Comparison of ENCODE assay signal across 8 mouse cellular contexts in the genomic region with DNA sequence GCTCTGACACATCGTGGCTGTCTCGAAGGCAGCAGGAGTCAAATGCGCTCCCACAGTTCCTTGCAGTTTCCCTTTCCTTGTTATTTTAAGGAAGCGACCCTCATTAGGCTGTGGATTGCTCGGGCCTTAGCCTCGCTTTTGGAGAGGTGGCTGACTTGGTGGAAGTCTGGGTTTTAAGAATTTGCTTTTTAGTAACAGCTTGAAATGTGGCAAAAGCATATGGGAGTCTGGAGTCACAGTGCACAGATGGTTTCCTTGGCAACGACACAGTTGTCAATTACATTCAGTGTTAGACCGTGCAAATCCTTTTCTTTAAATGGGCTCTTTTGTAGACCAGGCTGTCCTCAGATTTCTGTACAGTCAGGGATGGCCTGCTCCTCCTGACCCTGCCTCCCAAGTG. TPM values are rescaled to one million over a fixed set of nuclear protein-coding genes. Genes with fewer than 3 reads are reported as not detected.
DNase-seq lines count a peak whose midpoint lies in the region; ATAC-seq and TF ChIP-seq lines count a peak whose summit lies in the region.

No protein-coding gene starts in this region.

- peaks cover 15% of the 10 kb centered on the region for H3K4me1 ChIP-seq in bone marrow macrophage, adult 2 months (ENCODE audit: control insufficient read depth, insufficient read depth, low read length)
- peaks cover 7% of the 10 kb centered on the region for H3K4me1 ChIP-seq in hindbrain, embryonic 11.5 days (replicated peaks; ENCODE audit: control insufficient read depth, insufficient read depth, low read length)
- peaks cover 20% of the 10 kb centered on the region for H3K4me1 ChIP-seq in midbrain, embryonic 10.5 days

- 24% methylated on average over 8 of the region's 8 CpGs for WGBS in hindbrain, embryonic 11.5 days
- 26% methylated on average over 8 of the region's 8 CpGs for WGBS in midbrain, embryonic 10.5 days

- H3K27ac ChIP-seq in bone marrow macrophage, adult 2 months (ENCODE audit: insufficient read depth, low read depth, low read length) = peak overlapping the region; percentile 28
- no peak overlapping the region for H3K27ac ChIP-seq in hindbrain, embryonic 11.5 days (ENCODE audit: low read depth, low read length)
- peak overlapping the region; percentile 98 for H3K27ac ChIP-seq in midbrain, embryonic 10.5 days (replicated peaks)

- H3K4me3 ChIP-seq in bone marrow macrophage, adult 2 months (ENCODE audit: insufficient read depth, low read length) = peak overlapping the region; percentile 69
- peak overlapping the region; percentile 93 for H3K4me3 ChIP-seq in hindbrain, embryonic 11.5 days (ENCODE audit: low read depth, low read length)
- peak overlapping the region; percentile 98 for H3K4me3 ChIP-seq in midbrain, embryonic 10.5 days

- H3K36me3 ChIP-seq in hindbrain, embryonic 11.5 days (ENCODE audit: control insufficient read depth, insufficient read depth, low read length) = no peaks in the 10 kb centered on the region
- H3K36me3 ChIP-seq in midbrain, embryonic 10.5 days = peaks cover 47% of the 10 kb centered on the region

- no peaks in the 10 kb centered on the region for H3K9me3 ChIP-seq in hindbrain, embryonic 11.5 days (ENCODE audit: control insufficient read depth, low read length)
- no peaks in the 10 kb centered on the region for H3K9me3 ChIP-seq in midbrain, embryonic 10.5 days (replicated peaks)

- intact Hi-C loops in left cerebral cortex, postnatal 14 days (cut with DNase I) = no loop called here
- intact Hi-C loops in left cerebral cortex, postnatal 4 days (cut with DNase I) = loop anchor here (5.0 kb wide), 1 partner anchor 86 kb away; no protein-coding TSS in a partner anchor

- peak overlapping the region; percentile 72 for H3K9ac ChIP-seq in hindbrain, embryonic 11.5 days (ENCODE audit: low read depth, low read length)

- H3K27me3 ChIP-seq in hindbrain, embryonic 11.5 days (ENCODE audit: control insufficient read depth, insufficient read depth, low read length) = no peaks in the 10 kb centered on the region
- H3K27me3 ChIP-seq in midbrain, embryonic 10.5 days (ENCODE audit: low read depth, poor library complexity, severe bottlenecking) = peaks cover 7% of the 10 kb centered on the region; the same call in 1 of the 2 replicates

- TF ChIP-seq CTCF in bone marrow macrophage, adult 2 months (IDR thresholded peaks at IDR 0.05; ENCODE audit: low read depth, low read length) = no peak

- no peak for TF ChIP-seq POLR2A in bone marrow macrophage, adult 2 months (IDR thresholded peaks at IDR 0.05; ENCODE audit: borderline replicate concordance, low read depth, low read length)

- DNase-seq in left cerebral cortex, postnatal 14 days (ENCODE audit: low spot score in 2 of 2) = peak; percentile 46 to 61
- DNase-seq in left cerebral cortex, postnatal 4 days = no peak
- DNase-seq in hindbrain, embryonic 11.5 days (ENCODE audit: low spot score) = peak; percentile 49
- no peak for DNase-seq in midbrain, embryonic 10.5 days (ENCODE audit: low spot score)
- no peak for DNase-seq in yolk sac, embryonic 10.5 days (ENCODE audit: low spot score)
- no peak for DNase-seq in urinary bladder, postnatal 10 days (ENCODE audit: low spot score)
- DNase-seq in embryo, embryonic 10 days (ENCODE audit: low spot score) = no peak

- peak overlapping the region; percentile 82 for H3K4me2 ChIP-seq in hindbrain, embryonic 11.5 days (replicated peaks; ENCODE audit: low read depth, low read length)

- ATAC-seq in hindbrain, embryonic 11.5 days (ENCODE audit: low FRiP score) = no peak

RNA-seq across cellular contexts. Expression of a gene that starts 1.0 kb away (rescaled TPM):
- 10 to 100 TPM; 62.3 to 63.1 TPM for total RNA-seq in left cerebral cortex, postnatal 14 days (2021)
- total RNA-seq in left cerebral cortex, postnatal 4 days (2021) = 10 to 100 TPM; 85.7 to 98.0 TPM
- polyA plus RNA-seq in bone marrow macrophage, adult 2 months (2012; ENCODE audit: insufficient read depth, insufficient read length, missing spikeins) = 28.4 and 30.4 TPM in 2 replicates
- 134 TPM in 2 replicates for polyA plus RNA-seq in hindbrain, embryonic 11.5 days (2014; fragmentation: Nextera tagmentation; extraction: Ambion mirVana)
- 155 and 169 TPM in 2 replicates for polyA plus RNA-seq in midbrain, embryonic 10.5 days (2016; fragmentation: Nextera tagmentation; extraction: Ambion mirVana)

RNA-seq across cellular contexts. Expression of a gene that starts 19.4 kb away (rescaled TPM):
- 1 to 10 TPM; 3.1 to 3.7 TPM for total RNA-seq in left cerebral cortex, postnatal 14 days (2021)
- 1 to 10 TPM; 7.5 to 8.1 TPM for total RNA-seq in left cerebral cortex, postnatal 4 days (2021)
- polyA plus RNA-seq in bone marrow macrophage, adult 2 months (2012; ENCODE audit: insufficient read depth, insufficient read length, missing spikeins) = 14.6 and 16.3 TPM in 2 replicates
- polyA plus RNA-seq in hindbrain, embryonic 11.5 days (2014; fragmentation: Nextera tagmentation; extraction: Ambion mirVana) = 57.0 and 63.3 TPM in 2 replicates
- 94.6 and 107 TPM in 2 replicates for polyA plus RNA-seq in midbrain, embryonic 10.5 days (2016; fragmentation: Nextera tagmentation; extraction: Ambion mirVana)

RNA-seq across cellular contexts. Expression of a gene that starts 23.4 kb away (rescaled TPM):
- under 1 TPM; 0.23 to 0.44 TPM for total RNA-seq in left cerebral cortex, postnatal 14 days (2021)
- under 1 TPM; 0.44 to 0.74 TPM for total RNA-seq in left cerebral cortex, postnatal 4 days (2021)
- not detected in 2 replicates for polyA plus RNA-seq in bone marrow macrophage, adult 2 months (2012; ENCODE audit: insufficient read depth, insufficient read length, missing spikeins)
- polyA plus RNA-seq in hindbrain, embryonic 11.5 days (2014; fragmentation: Nextera tagmentation; extraction: Ambion mirVana) = 0.71 and 0.74 TPM in 2 replicates
- polyA plus RNA-seq in midbrain, embryonic 10.5 days (2016; fragmentation: Nextera tagmentation; extraction: Ambion mirVana) = 0.20 and 0.40 TPM in 2 replicates

Comparison
In these comparisons a context has a peak if more than half of its experiments do, and no peak if none do; other contexts are left out.
1. DNase-seq: peak in left cerebral cortex, postnatal 14 days (2 of 2) and hindbrain, embryonic 11.5 days (single experiment); none in left cerebral cortex, postnatal 4 days (single experiment), midbrain, embryonic 10.5 days (single experiment), yolk sac, embryonic 10.5 days (single experiment), urinary bladder, postnatal 10 days (single experiment) and embryo, embryonic 10 days (single experiment).
2. Peak in every context shown above with its lines, with median percentiles within 50 percentile points of each other: H3K4me3 ChIP-seq.